Mouse (Mus musculus) erythroblast, embryonic 14.5 days (primary cell): ENCODE measurements around the gene Sfswap.

Experiments used
- GATA1 ChIP-seq: IDR thresholded peaks from 2 replicates; pipeline ENCODE4 v1.6.1; 2012; ENCODE audit warnings: low read length, inconsistent platforms, mixed read lengths
- TAL1 ChIP-seq: IDR thresholded peaks from 3 replicates; pipeline ENCODE4 v1.6.1; 2012; ENCODE audit warnings: low read length, inconsistent platforms, mixed read lengths

GRCm38 (mm10) chr5:129538826-129539225 lies 37.8 kb downstream of the Sfswap start:
- no peak for TF ChIP-seq GATA1
- no peak for TF ChIP-seq TAL1
